Mouse (Mus musculus) B cell, adult 2 months (primary cell): ENCODE data around the gene Ugt2b35.
"Not testable (repeated sequence)": the region's sequence is repeated elsewhere in the genome, so short reads cannot be mapped to it uniquely, and the experiment has no call there.

Source experiments
- DNase-seq, 2 experiments: peaks; one replicate each; pipeline ENCODE4 v3.0.0; 2022

Gene Ugt2b35

GRCm38 (mm10) chr5:87000395-87001073, at the start of gene Ugt2b35:
Gene Ugt2b35 (plus strand): TSS chr5:87000860.
- DNase-seq: no peak

GRCm38 (mm10) chr5:86960504-86960903, 40.2 kb upstream of the Ugt2b35 start:
- DNase-seq: no peak

GRCm38 (mm10) chr5:86961587-86962358, 38.9 kb upstream of the Ugt2b35 start:
- no peak for DNase-seq

- DNase-seq: not testable (repeated sequence)
Measured at GRCm38 (mm10) chr5:86962849-86963248, 37.8 kb upstream of the Ugt2b35 start.

GRCm38 (mm10) chr5:86967271-86967670, 33.4 kb upstream of the Ugt2b35 start:
- DNase-seq: not testable (repeated sequence)

- no peak for DNase-seq
Measured at GRCm38 (mm10) chr5:87004735-87005134, 4.1 kb downstream of the Ugt2b35 start.

GRCm38 (mm10) chr5:87015477-87015876, 14.8 kb downstream of the Ugt2b35 start:
- DNase-seq: no peak

- no peak for DNase-seq
Measured at GRCm38 (mm10) chr5:87027359-87027758, 26.7 kb downstream of the Ugt2b35 start.

- no peak for DNase-seq
Measured at GRCm38 (mm10) chr5:87030624-87031023, 30.0 kb downstream of the Ugt2b35 start.
